Mouse (Mus musculus) heart, embryonic 11.5 days (tissue): ENCODE measurements around the gene Robo2. TPM values are rescaled to one million over a fixed set of nuclear protein-coding genes. Genes with fewer than 3 reads are reported as not detected.

Source experiments
- ATAC-seq: fragments of 200-750 bp; cut with Nextera tagmentation; replicated peaks from 2 replicates; pipeline ENCODE4 v1.8.0; 2017; ENCODE audit warnings: moderate library complexity; ENCODE audit not compliant: insufficient number of reproducible peaks, low FRiP score, low TSS enrichment
- H3K27ac ChIP-seq: fragments of 300-500 bp; sonication (generic); 2 replicates; pipeline ENCODE4 v1.5.1; 2014; ENCODE audit warnings: mild to moderate bottlenecking, low read depth, low read length
- H3K27me3 ChIP-seq: fragments of 300-500 bp; sonication (generic); 2 replicates; pipeline ENCODE4 v1.6.1; 2014; ENCODE audit warnings: mild to moderate bottlenecking, low read length, mixed read lengths; ENCODE audit not compliant: control insufficient read depth, insufficient read depth
- H3K36me3 ChIP-seq: fragments of 300-500 bp; sonication (generic); 2 replicates; pipeline ENCODE4 v1.6.1; 2014; ENCODE audit warnings: mild to moderate bottlenecking, low read length, moderate library complexity, mixed read lengths; ENCODE audit not compliant: control insufficient read depth, insufficient read depth
- H3K4me1 ChIP-seq: fragments of 300-500 bp; sonication (generic); 2 replicates; pipeline ENCODE4 v1.6.1; 2014; ENCODE audit warnings: low read length; ENCODE audit not compliant: control insufficient read depth, insufficient read depth
- H3K4me2 ChIP-seq: fragments of 300-500 bp; sonication (generic); 2 replicates; pipeline ENCODE4 v1.6.1; 2014; ENCODE audit warnings: mild to moderate bottlenecking, moderate library complexity
- H3K4me3 ChIP-seq: fragments of 300-500 bp; sonication (generic); 2 replicates; pipeline ENCODE4 v1.5.1; 2014; ENCODE audit warnings: low read depth, low read length
- H3K9ac ChIP-seq: fragments of 300-500 bp; sonication (generic); 2 replicates; pipeline ENCODE4 v1.6.1; 2014; ENCODE audit warnings: mild to moderate bottlenecking, low read depth, low read length, moderate library complexity
- H3K9me3 ChIP-seq: fragments of 300-500 bp; sonication (generic); replicated peaks from 2 replicates; pipeline ENCODE4 v1.6.1; 2016; ENCODE audit warnings: low read length; ENCODE audit not compliant: control insufficient read depth
- WGBS: fragments of 180-500 bp; shearing (Covaris S2); extraction: QIAGEN DNeasy Blood & Tissue Kit; methylation state at CpG from one replicate; pipeline ENCODE4 v1.1.7; 2014; ENCODE audit not compliant: insufficient replicate concordance; 5-methylcytosine and 5-hydroxymethylcytosine counted together
- polyA plus RNA-seq: library from polyadenylated mRNA; unstranded; fragments of >200 nt; fragmentation: Nextera tagmentation; extraction: Ambion mirVana; gene quantifications from 2 replicates; pipeline ENCODE4 v1.2.1, GENCODE M21; 2014

Robo2 gene
- polyA plus RNA-seq, 1 experiment from 2014 or later = 18.8 TPM

- H3K9ac ChIP-seq = no peak overlapping the region
- ATAC-seq = no peak
- WGBS = 42% methylated on average over 7 of the region's 7 CpGs
- no peak overlapping the region for H3K27ac ChIP-seq
- no peaks in the 10 kb centered on the region for H3K4me1 ChIP-seq
- H3K9me3 ChIP-seq = no peaks in the 10 kb centered on the region
- H3K36me3 ChIP-seq = no peaks in the 10 kb centered on the region
- H3K27me3 ChIP-seq = no peaks in the 10 kb centered on the region
- no peak overlapping the region for H3K4me3 ChIP-seq
- H3K4me2 ChIP-seq = no peak overlapping the region
Measured at GRCm38 (mm10) chr16:74092997-74093801, 318.4 kb downstream of the Robo2 start.

- no peak for ATAC-seq
- Histone ChIP-seq H3K4me2 (no peak overlapping the region), H3K27ac (no peak overlapping the region), H3K9ac (no peak overlapping the region), H3K9me3 (no peaks in the 10 kb centered on the region), H3K27me3 (no peaks in the 10 kb centered on the region), H3K36me3 (no peaks in the 10 kb centered on the region), H3K4me3 (no peak overlapping the region), H3K4me1 (no peaks in the 10 kb centered on the region)
- WGBS = 83% methylated on average over 1 of the region's 1 CpGs
Measured at GRCm38 (mm10) chr16:74089951-74090350, 321.7 kb downstream of the Robo2 start.

GRCm38 (mm10) chr16:74084188-74084587 lies 327.4 kb downstream of the Robo2 start:
- Histone ChIP-seq H3K9ac (no peak overlapping the region), H3K27me3 (no peaks in the 10 kb centered on the region), H3K36me3 (no peaks in the 10 kb centered on the region), H3K27ac (no peak overlapping the region), H3K4me1 (no peaks in the 10 kb centered on the region), H3K9me3 (no peaks in the 10 kb centered on the region), H3K4me3 (no peak overlapping the region), H3K4me2 (no peak overlapping the region)
- no peak for ATAC-seq
- 89% methylated on average over 2 of the region's 2 CpGs for WGBS

GRCm38 (mm10) chr16:74072671-74073070 lies 339.0 kb downstream of the Robo2 start:
- H3K4me2 ChIP-seq = no peak overlapping the region
- 91% methylated on average over 5 of the region's 5 CpGs for WGBS
- ATAC-seq = no peak

GRCm38 (mm10) chr16:74070628-74071027 lies 341.0 kb downstream of the Robo2 start:
- 80% methylated on average over 7 of the region's 7 CpGs for WGBS
- H3K4me3 ChIP-seq = no peak overlapping the region
- H3K4me2 ChIP-seq = no peak overlapping the region
- no peaks in the 10 kb centered on the region for H3K36me3 ChIP-seq
- no peaks in the 10 kb centered on the region for H3K27me3 ChIP-seq
- no peak overlapping the region for H3K27ac ChIP-seq
- ATAC-seq = no peak
- H3K4me1 ChIP-seq = no peaks in the 10 kb centered on the region
- H3K9ac ChIP-seq = no peak overlapping the region
- H3K9me3 ChIP-seq = no peaks in the 10 kb centered on the region

More at GRCm38 (mm10) chr16:74072671-74073070, 339.0 kb downstream of the Robo2 start:
- H3K36me3 ChIP-seq = no peaks in the 10 kb centered on the region
- no peaks in the 10 kb centered on the region for H3K27me3 ChIP-seq
- no peaks in the 10 kb centered on the region for H3K9me3 ChIP-seq
- H3K9ac ChIP-seq = no peak overlapping the region
- H3K4me3 ChIP-seq = no peak overlapping the region
- no peaks in the 10 kb centered on the region for H3K4me1 ChIP-seq
- H3K27ac ChIP-seq = no peak overlapping the region

GRCm38 (mm10) chr16:74065958-74066357 lies 345.7 kb downstream of the Robo2 start:
- Histone ChIP-seq H3K27ac (no peak overlapping the region), H3K4me1 (no peaks in the 10 kb centered on the region), H3K9ac (no peak overlapping the region), H3K27me3 (no peaks in the 10 kb centered on the region), H3K4me3 (no peak overlapping the region), H3K9me3 (no peaks in the 10 kb centered on the region), H3K4me2 (no peak overlapping the region), H3K36me3 (no peaks in the 10 kb centered on the region)
- WGBS = 62% methylated on average over 2 of the region's 2 CpGs
- no peak for ATAC-seq

- no peak overlapping the region for H3K27ac ChIP-seq
- ATAC-seq = no peak
- no peak overlapping the region for H3K4me2 ChIP-seq
- no peak overlapping the region for H3K4me3 ChIP-seq
- H3K9ac ChIP-seq = no peak overlapping the region
- H3K4me1 ChIP-seq = no peaks in the 10 kb centered on the region
- no peaks in the 10 kb centered on the region for H3K27me3 ChIP-seq
- no peaks in the 10 kb centered on the region for H3K9me3 ChIP-seq
- no peaks in the 10 kb centered on the region for H3K36me3 ChIP-seq
Measured at GRCm38 (mm10) chr16:74061951-74062350, 349.7 kb downstream of the Robo2 start.

GRCm38 (mm10) chr16:74061479-74061878 lies 350.1 kb downstream of the Robo2 start:
- H3K4me1 ChIP-seq = no peaks in the 10 kb centered on the region
- H3K9me3 ChIP-seq = no peaks in the 10 kb centered on the region
- H3K36me3 ChIP-seq = no peaks in the 10 kb centered on the region
- H3K27ac ChIP-seq = no peak overlapping the region
- H3K9ac ChIP-seq = no peak overlapping the region
- no peak for ATAC-seq
- no peak overlapping the region for H3K4me2 ChIP-seq
- H3K27me3 ChIP-seq = no peaks in the 10 kb centered on the region
- H3K4me3 ChIP-seq = no peak overlapping the region

GRCm38 (mm10) chr16:74056886-74057285 lies 354.7 kb downstream of the Robo2 start:
- H3K36me3 ChIP-seq = no peaks in the 10 kb centered on the region
- no peaks in the 10 kb centered on the region for H3K9me3 ChIP-seq
- no peaks in the 10 kb centered on the region for H3K27me3 ChIP-seq
- H3K4me1 ChIP-seq = no peaks in the 10 kb centered on the region
- 86% methylated on average over 2 of the region's 2 CpGs for WGBS
- no peak overlapping the region for H3K4me2 ChIP-seq
- ATAC-seq = no peak
- H3K27ac ChIP-seq = no peak overlapping the region
- H3K9ac ChIP-seq = no peak overlapping the region
- no peak overlapping the region for H3K4me3 ChIP-seq
